Mouse (Mus musculus) liver, postnatal 0 days (tissue): ENCODE data around the gene Ube2l6.

ENCODE experiments used
- CTCF ChIP-seq: sonication (generic); IDR thresholded peaks from 2 replicates; pipeline ENCODE4 v1.5.1; 2016; ENCODE audit warnings: antibody characterized with exemption, low read depth
- EP300 ChIP-seq: IDR thresholded peaks from 2 replicates; pipeline ENCODE4 v1.6.1; 2016; ENCODE audit warnings: antibody characterized with exemption, low read depth, mild to moderate bottlenecking

- no peak for TF ChIP-seq EP300
- TF ChIP-seq CTCF: no peak
These were observed 26.2 kb upstream of the Ube2l6 start for GRCm38 (mm10) chr2:84772454-84772853.
